Mouse (Mus musculus): ENCODE results near the gene Suclg2. TPM values are rescaled to one million over a fixed set of nuclear protein-coding genes. Genes with fewer than 3 reads are reported as not detected.

The Suclg2 gene
- polyA plus RNA-seq, 1 experiment from 2014 or later, result 112 TPM

DNA sequence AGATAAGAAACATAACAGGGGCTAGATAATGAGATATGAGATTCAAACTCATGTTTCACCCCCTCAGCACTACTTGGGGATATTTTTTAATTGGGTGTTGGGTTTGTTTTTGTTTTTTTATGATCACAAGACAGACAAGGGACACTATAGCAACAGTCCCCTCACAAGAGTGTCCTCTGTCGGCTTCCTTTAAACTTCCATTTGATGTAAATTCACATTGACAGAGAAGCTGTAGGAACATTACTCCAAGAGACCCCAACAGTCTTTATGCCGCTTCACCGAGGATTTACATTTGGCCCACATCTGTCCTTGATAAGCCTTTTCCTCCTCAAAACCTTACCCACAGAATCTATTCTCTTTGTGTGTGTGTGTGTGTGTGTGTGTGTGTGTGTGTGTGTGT is 1.2 kb upstream of the Suclg2 start:
- Histone ChIP-seq H3K27me3 (ENCODE audit: control insufficient read depth, insufficient read depth, low read length) (no peaks in the 10 kb centered on the region), H3K4me2 (replicated peaks; ENCODE audit: low read depth, low read length) (no peak overlapping the region), H3K9me3 (ENCODE audit: control insufficient read depth, low read length) (peaks cover 2% of the 10 kb centered on the region; the same call in 1 of the 2 replicates), H3K9ac (ENCODE audit: low read depth, low read length) (no peak overlapping the region), H3K36me3 (ENCODE audit: control insufficient read depth, insufficient read depth, low read length) (no peaks in the 10 kb centered on the region), H3K4me1 (ENCODE audit: control insufficient read depth, insufficient read depth, low read length) (0 out of 2 replicates have a peak, but pooled peaks cover 6% of the 10 kb centered on the region), H3K27ac (ENCODE audit: low read depth, low read length) (no peak overlapping the region), H3K4me3 (ENCODE audit: low read length) (no peak overlapping the region)
- WGBS, result 85% methylated on average over 3 of the region's 3 CpGs
- ATAC-seq (ENCODE audit: low FRiP score, low TSS enrichment), result no peak

DNA sequence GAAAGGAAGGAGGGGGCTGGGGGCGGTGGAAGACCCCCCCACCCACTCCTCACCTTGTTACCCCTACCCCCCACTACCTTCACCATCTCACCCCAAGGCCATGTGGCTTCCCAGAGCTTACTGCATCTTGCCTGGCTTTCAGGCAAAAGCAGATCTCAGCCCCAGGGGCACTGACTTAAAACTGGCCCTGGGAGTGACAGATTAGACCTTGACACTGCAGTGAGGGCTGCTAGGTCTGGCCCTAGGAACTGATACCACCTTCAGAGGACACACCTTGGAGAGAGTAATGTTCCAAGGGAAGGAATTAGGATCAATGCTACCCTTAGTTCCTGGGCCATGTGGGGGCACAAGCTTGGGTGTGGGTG is 351 bp upstream of the Suclg2 start:
- ATAC-seq (ENCODE audit: low FRiP score, low TSS enrichment), result no peak

DNA sequence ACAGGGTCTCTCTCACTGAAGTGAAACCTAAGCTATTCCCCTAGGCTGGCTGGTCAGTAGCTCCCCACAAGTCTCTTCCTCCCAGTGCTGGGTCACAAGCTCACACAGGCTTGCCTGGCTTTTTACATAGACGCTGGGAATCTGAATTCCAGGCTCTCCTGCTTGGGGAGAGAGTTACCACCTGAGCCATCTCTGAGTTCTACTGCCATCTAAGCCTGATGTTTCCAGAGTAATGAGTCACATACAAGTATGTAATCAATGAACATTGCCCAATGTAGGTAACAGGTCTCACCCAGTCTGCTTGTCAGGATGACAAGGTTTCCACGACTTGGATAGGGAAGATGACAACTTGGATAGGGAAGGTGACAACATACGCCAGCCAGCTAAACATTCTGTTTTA is 1.5 kb downstream of the Suclg2 start:
- no peaks in the 10 kb centered on the region for H3K36me3 ChIP-seq (ENCODE audit: control insufficient read depth, insufficient read depth, low read length)
- H3K27me3 ChIP-seq (ENCODE audit: control insufficient read depth, insufficient read depth, low read length), result no peaks in the 10 kb centered on the region
- H3K4me3 ChIP-seq (ENCODE audit: low read length), result no peak overlapping the region
- peaks cover 2% of the 10 kb centered on the region; the same call in 1 of the 2 replicates for H3K9me3 ChIP-seq (ENCODE audit: control insufficient read depth, low read length)
- H3K9ac ChIP-seq (ENCODE audit: low read depth, low read length), result no peak overlapping the region
- H3K4me2 ChIP-seq (replicated peaks; ENCODE audit: low read depth, low read length), result no peak overlapping the region; the same call in 1 of the 2 replicates
- ATAC-seq (ENCODE audit: low FRiP score, low TSS enrichment), result no peak
- peaks cover 29% of the 10 kb centered on the region for H3K4me1 ChIP-seq (ENCODE audit: control insufficient read depth, insufficient read depth, low read length)
- WGBS, result 75% methylated on average over 3 of the region's 3 CpGs
- H3K27ac ChIP-seq (ENCODE audit: low read depth, low read length), result no peak overlapping the region

More for the DNA sequence above, 351 bp upstream of the Suclg2 start:
- Histone ChIP-seq H3K4me1 (ENCODE audit: control insufficient read depth, insufficient read depth, low read length) (peaks cover 11% of the 10 kb centered on the region), H3K9ac (ENCODE audit: low read depth, low read length) (peak overlapping the region; percentile 95; the same call in 1 of the 2 replicates), H3K27ac (ENCODE audit: low read depth, low read length) (no peak overlapping the region), H3K27me3 (ENCODE audit: control insufficient read depth, insufficient read depth, low read length) (no peaks in the 10 kb centered on the region), H3K36me3 (ENCODE audit: control insufficient read depth, insufficient read depth, low read length) (no peaks in the 10 kb centered on the region), H3K4me3 (ENCODE audit: low read length) (peak overlapping the region; percentile 88), H3K9me3 (ENCODE audit: control insufficient read depth, low read length) (peaks cover 2% of the 10 kb centered on the region; the same call in 1 of the 2 replicates), H3K4me2 (replicated peaks; ENCODE audit: low read depth, low read length) (peak overlapping the region; percentile 87)
- 9% methylated on average over 1 of the region's 1 CpGs for WGBS

DNA sequence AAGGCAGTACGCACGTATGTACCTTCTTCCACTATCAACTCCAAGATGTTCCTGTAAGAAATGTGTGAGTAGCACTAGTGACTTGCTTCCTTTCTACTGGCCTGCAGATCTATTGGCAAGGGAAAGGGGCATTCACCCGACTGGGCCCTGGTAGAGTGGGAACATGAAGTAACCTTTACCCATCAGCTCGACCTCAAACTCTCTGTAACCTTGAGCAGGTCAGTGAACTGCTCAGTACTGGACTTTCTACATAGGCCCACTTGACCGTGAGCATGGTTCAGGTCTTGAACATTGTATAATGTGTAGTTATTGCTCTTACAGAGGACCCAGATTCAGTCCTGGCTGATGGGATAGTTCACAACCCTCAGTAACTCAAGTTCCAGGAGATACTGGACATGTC is 2.1 kb downstream of the Suclg2 start:
- Histone ChIP-seq H3K9ac (ENCODE audit: low read depth, low read length) (no peak overlapping the region), H3K4me1 (ENCODE audit: control insufficient read depth, insufficient read depth, low read length) (peaks cover 34% of the 10 kb centered on the region), H3K4me3 (ENCODE audit: low read length) (no peak overlapping the region), H3K36me3 (ENCODE audit: control insufficient read depth, insufficient read depth, low read length) (no peaks in the 10 kb centered on the region), H3K4me2 (replicated peaks; ENCODE audit: low read depth, low read length) (no peak overlapping the region), H3K27ac (ENCODE audit: low read depth, low read length) (no peak overlapping the region), H3K9me3 (ENCODE audit: control insufficient read depth, low read length) (no peaks in the 10 kb centered on the region), H3K27me3 (ENCODE audit: control insufficient read depth, insufficient read depth, low read length) (no peaks in the 10 kb centered on the region)
- 95% methylated on average over 5 of the region's 5 CpGs for WGBS
- no peak for ATAC-seq (ENCODE audit: low FRiP score, low TSS enrichment)

DNA sequence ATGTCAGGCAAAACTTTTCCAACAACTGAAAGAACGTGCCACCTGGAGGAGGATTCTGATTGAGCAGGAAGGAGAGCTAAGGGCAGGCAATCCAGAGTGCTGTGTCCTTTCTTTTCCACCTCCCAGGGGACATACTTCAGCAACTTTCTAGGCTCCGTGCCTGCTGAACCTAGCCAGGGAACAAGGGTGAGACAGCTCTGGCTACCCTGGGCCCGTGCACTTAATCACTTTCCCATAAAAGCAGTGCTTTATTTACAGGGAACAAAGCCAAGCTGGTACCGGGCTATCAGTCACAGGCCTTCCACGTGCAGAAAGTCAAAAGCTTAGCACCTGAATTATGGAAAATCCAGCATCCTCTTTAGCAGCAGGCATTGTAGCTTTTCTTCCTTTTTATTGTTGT is 5.4 kb downstream of the Suclg2 start:
- Histone ChIP-seq H3K4me2 (replicated peaks; ENCODE audit: low read depth, low read length) (no peak overlapping the region), H3K27ac (ENCODE audit: low read depth, low read length) (peak overlapping the region; percentile 38; the same call in 1 of the 2 replicates), H3K4me1 (ENCODE audit: control insufficient read depth, insufficient read depth, low read length) (peaks cover 56% of the 10 kb centered on the region), H3K4me3 (ENCODE audit: low read length) (no peak overlapping the region), H3K9me3 (ENCODE audit: control insufficient read depth, low read length) (no peaks in the 10 kb centered on the region), H3K36me3 (ENCODE audit: control insufficient read depth, insufficient read depth, low read length) (no peaks in the 10 kb centered on the region), H3K9ac (ENCODE audit: low read depth, low read length) (peak overlapping the region; percentile 4; the same call in 1 of the 2 replicates), H3K27me3 (ENCODE audit: control insufficient read depth, insufficient read depth, low read length) (no peaks in the 10 kb centered on the region)
- 4% methylated on average over 5 of the region's 5 CpGs for WGBS
- no peak for ATAC-seq (ENCODE audit: low FRiP score, low TSS enrichment)

DNA sequence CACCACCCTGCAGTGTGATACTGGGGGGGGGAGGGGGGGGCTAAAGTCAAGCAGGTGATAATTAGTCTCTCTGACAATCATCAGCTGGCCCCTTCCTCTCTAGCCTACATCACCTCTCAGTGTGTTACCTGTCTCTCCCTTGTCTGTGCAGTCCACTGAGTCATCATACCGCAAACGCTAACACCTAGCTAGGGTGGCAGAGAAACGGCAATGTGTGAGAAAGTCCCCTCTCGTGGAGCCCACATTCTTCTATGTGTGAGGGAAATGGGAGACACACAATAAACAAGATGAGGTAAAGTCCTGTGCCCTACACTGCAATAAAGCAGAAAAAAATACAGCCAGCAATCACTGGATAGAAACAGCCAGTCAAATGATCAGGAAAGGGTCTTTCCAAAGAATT is 6.5 kb downstream of the Suclg2 start:
- H3K36me3 ChIP-seq (ENCODE audit: control insufficient read depth, insufficient read depth, low read length), result no peaks in the 10 kb centered on the region
- H3K4me3 ChIP-seq (ENCODE audit: low read length), result no peak overlapping the region
- peaks cover 56% of the 10 kb centered on the region for H3K4me1 ChIP-seq (ENCODE audit: control insufficient read depth, insufficient read depth, low read length)
- WGBS, result 51% methylated on average over 4 of the region's 4 CpGs
- H3K9ac ChIP-seq (ENCODE audit: low read depth, low read length), result no peak overlapping the region
- no peaks in the 10 kb centered on the region for H3K9me3 ChIP-seq (ENCODE audit: control insufficient read depth, low read length)
- H3K27me3 ChIP-seq (ENCODE audit: control insufficient read depth, insufficient read depth, low read length), result no peaks in the 10 kb centered on the region
- H3K27ac ChIP-seq (ENCODE audit: low read depth, low read length), result no peak overlapping the region
- ATAC-seq (ENCODE audit: low FRiP score, low TSS enrichment), result no peak
- H3K4me2 ChIP-seq (replicated peaks; ENCODE audit: low read depth, low read length), result no peak overlapping the region

DNA sequence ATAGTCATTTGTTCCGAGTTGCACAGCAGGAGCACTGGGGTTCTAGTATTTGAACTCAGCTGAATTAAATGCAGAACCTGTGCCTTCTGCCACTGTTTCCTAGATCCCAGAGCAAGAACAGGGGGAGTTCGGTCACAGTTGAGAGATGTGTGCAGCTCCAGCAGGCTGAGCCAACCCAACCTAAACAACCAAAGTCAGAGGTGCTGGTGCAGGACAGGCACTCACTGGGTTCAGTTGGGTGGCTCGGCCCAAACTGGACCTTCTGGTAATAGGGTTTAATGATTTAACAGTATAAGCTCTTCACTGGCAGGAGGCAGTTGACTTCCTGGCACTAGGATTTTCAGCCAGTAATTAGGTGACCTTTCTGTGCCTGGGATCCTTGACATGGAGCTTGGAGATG is 6.9 kb downstream of the Suclg2 start:
- no peaks in the 10 kb centered on the region for H3K9me3 ChIP-seq (ENCODE audit: control insufficient read depth, low read length)
- peaks cover 56% of the 10 kb centered on the region for H3K4me1 ChIP-seq (ENCODE audit: control insufficient read depth, insufficient read depth, low read length)
- 51% methylated on average over 3 of the region's 3 CpGs for WGBS
- H3K9ac ChIP-seq (ENCODE audit: low read depth, low read length), result no peak overlapping the region
- ATAC-seq (ENCODE audit: low FRiP score, low TSS enrichment), result peak; percentile 48; the same call in 1 of the 2 replicates
- no peak overlapping the region for H3K4me3 ChIP-seq (ENCODE audit: low read length)
- H3K27me3 ChIP-seq (ENCODE audit: control insufficient read depth, insufficient read depth, low read length), result no peaks in the 10 kb centered on the region
- no peak overlapping the region for H3K4me2 ChIP-seq (replicated peaks; ENCODE audit: low read depth, low read length)
- no peak overlapping the region for H3K27ac ChIP-seq (ENCODE audit: low read depth, low read length)
- no peaks in the 10 kb centered on the region for H3K36me3 ChIP-seq (ENCODE audit: control insufficient read depth, insufficient read depth, low read length)

DNA sequence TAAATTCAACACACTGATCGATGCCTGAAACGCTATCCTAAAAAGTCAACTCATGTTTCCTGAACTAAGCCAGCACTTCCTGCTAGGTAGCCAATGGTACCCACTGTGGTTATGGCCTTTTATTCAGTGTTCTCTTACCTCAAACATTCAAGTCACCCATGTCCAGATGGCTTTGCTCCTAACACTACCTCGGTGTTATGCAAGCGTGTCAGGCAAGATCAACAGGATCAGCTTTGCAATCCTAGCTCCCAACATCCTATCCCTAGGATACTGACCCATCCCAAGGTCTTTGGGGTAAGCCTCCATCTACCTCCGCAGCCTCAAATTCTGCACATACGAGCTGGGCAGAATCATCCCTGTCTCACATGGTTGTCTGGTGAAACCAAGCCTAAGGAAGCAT is 7.7 kb downstream of the Suclg2 start:
- ATAC-seq (ENCODE audit: low FRiP score, low TSS enrichment), result no peak
- H3K4me1 ChIP-seq (ENCODE audit: control insufficient read depth, insufficient read depth, low read length), result peaks cover 50% of the 10 kb centered on the region
- no peak overlapping the region for H3K9ac ChIP-seq (ENCODE audit: low read depth, low read length)
- no peak overlapping the region for H3K4me2 ChIP-seq (replicated peaks; ENCODE audit: low read depth, low read length)
- no peaks in the 10 kb centered on the region for H3K27me3 ChIP-seq (ENCODE audit: control insufficient read depth, insufficient read depth, low read length)
- no peaks in the 10 kb centered on the region for H3K36me3 ChIP-seq (ENCODE audit: control insufficient read depth, insufficient read depth, low read length)
- no peak overlapping the region for H3K27ac ChIP-seq (ENCODE audit: low read depth, low read length)
- 61% methylated on average over 6 of the region's 6 CpGs for WGBS
- no peak overlapping the region for H3K4me3 ChIP-seq (ENCODE audit: low read length)
- H3K9me3 ChIP-seq (ENCODE audit: control insufficient read depth, low read length), result no peaks in the 10 kb centered on the region

DNA sequence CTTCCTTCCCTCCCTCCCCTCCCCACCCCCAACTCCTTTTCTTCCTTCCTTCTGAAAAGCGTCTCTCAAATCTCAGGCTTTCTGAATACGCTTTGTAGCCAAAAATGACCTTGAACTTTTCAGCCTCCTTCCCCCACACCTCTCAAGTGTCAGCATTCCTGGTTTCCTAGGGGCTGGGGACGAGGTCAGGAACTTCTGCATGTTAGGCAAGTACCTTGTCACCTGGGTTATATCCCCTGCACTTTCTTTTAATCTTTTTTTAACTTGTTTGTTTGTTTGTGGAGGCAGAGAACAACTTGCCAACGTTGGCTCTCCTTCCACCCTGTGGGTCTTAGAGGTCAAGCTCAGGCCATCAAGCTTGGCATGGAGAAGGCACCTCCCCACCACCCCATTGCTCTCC is 9.1 kb downstream of the Suclg2 start:
- H3K4me1 ChIP-seq (ENCODE audit: control insufficient read depth, insufficient read depth, low read length), result peaks cover 50% of the 10 kb centered on the region
- ATAC-seq (ENCODE audit: low FRiP score, low TSS enrichment), result no peak
- H3K27me3 ChIP-seq (ENCODE audit: control insufficient read depth, insufficient read depth, low read length), result no peaks in the 10 kb centered on the region
- 25% methylated on average over 4 of the region's 4 CpGs for WGBS
- H3K36me3 ChIP-seq (ENCODE audit: control insufficient read depth, insufficient read depth, low read length), result no peaks in the 10 kb centered on the region
- H3K9ac ChIP-seq (ENCODE audit: low read depth, low read length), result no peak overlapping the region
- no peak overlapping the region for H3K4me3 ChIP-seq (ENCODE audit: low read length)
- no peaks in the 10 kb centered on the region for H3K9me3 ChIP-seq (ENCODE audit: control insufficient read depth, low read length)
- H3K4me2 ChIP-seq (replicated peaks; ENCODE audit: low read depth, low read length), result no peak overlapping the region
- H3K27ac ChIP-seq (ENCODE audit: low read depth, low read length), result no peak overlapping the region

Measured in kidney, embryonic 14.5 days (tissue).